Mouse (Mus musculus) embryonic facial prominence, embryonic 15.5 days (tissue): ENCODE measurements around the gene Ptprd. TPM values are rescaled to one million over a fixed set of nuclear protein-coding genes. Genes with fewer than 3 reads are reported as not detected.

Experiments
- ATAC-seq: fragments of 200-750 bp; cut with Nextera tagmentation; 2 replicates; pipeline ENCODE4 v1.8.0; 2017; ENCODE audit warnings: low read depth, moderate TSS enrichment; ENCODE audit not compliant: insufficient number of reproducible peaks, low FRiP score, low TSS enrichment
- H3K27ac ChIP-seq: fragments of 300-500 bp; sonication (generic); replicated peaks from 2 replicates; pipeline ENCODE4 v1.5.1; 2015; ENCODE audit warnings: mild to moderate bottlenecking, inconsistent platforms
- H3K27me3 ChIP-seq: fragments of 300-500 bp; sonication (generic); 2 replicates; pipeline ENCODE4 v1.6.1; 2015; ENCODE audit warnings: inconsistent platforms
- H3K36me3 ChIP-seq: fragments of 300-500 bp; sonication (generic); 2 replicates; pipeline ENCODE4 v1.6.1; 2015; ENCODE audit warnings: mild to moderate bottlenecking, inconsistent platforms
- H3K4me1 ChIP-seq: fragments of 300-500 bp; sonication (generic); 2 replicates; pipeline ENCODE4 v1.6.1; 2015; ENCODE audit warnings: inconsistent platforms
- H3K4me2 ChIP-seq: fragments of 300-500 bp; sonication (generic); replicated peaks from 2 replicates; pipeline ENCODE4 v1.6.1; 2015; ENCODE audit warnings: mild to moderate bottlenecking, inconsistent platforms
- H3K4me3 ChIP-seq: fragments of 300-500 bp; sonication (generic); replicated peaks from 2 replicates; pipeline ENCODE4 v1.5.1; 2015; ENCODE audit warnings: mild to moderate bottlenecking, inconsistent platforms
- H3K9ac ChIP-seq: fragments of 300-500 bp; sonication (generic); 2 replicates; pipeline ENCODE4 v1.6.1; 2015; ENCODE audit warnings: inconsistent platforms
- H3K9me3 ChIP-seq: fragments of 300-500 bp; sonication (generic); replicated peaks from 2 replicates; pipeline ENCODE4 v1.6.1; 2016; ENCODE audit warnings: inconsistent platforms
- whole genome bisulfite sequencing: fragments of 180-500 bp; shearing (Covaris S2); methylation state at CpG from one replicate; pipeline ENCODE4 v1.1.7; 2015; 5-methylcytosine and 5-hydroxymethylcytosine counted together
- polyA plus RNA-seq: library from polyadenylated mRNA; unstranded; fragments of >200 nt; fragmentation: Nextera tagmentation; extraction: Ambion mirVana; gene quantifications from 2 replicates; pipeline ENCODE4 v1.2.1, GENCODE M21; 2015

Ptprd gene
- polyA plus RNA-seq, 1 experiment from 2014 or later: 33.9 TPM

DNA sequence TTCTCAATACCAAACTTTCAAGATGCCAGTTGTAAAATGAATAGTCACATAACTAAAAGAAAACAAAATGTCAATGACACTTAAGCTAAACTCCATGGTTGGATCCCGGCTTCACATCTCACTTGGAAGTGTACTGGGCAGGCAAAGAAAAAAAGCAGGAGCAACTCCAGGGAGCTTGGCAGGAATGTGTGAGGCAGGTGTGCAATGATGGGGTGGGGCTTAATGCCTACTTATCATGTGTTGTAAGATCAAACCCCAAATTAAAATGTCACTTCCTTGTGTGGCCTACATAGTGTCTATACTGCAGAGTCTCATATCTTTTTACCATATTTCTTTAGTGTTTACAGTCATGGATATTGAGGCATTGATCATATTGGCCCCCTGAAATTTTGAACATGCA, 1873.8 kb downstream of the Ptprd start:
- H3K4me3 ChIP-seq: no peak overlapping the region
- no peaks in the 10 kb centered on the region for H3K9me3 ChIP-seq
- 79% methylated on average over 1 of the region's 1 CpGs for WGBS
- ATAC-seq: no peak
- H3K36me3 ChIP-seq: no peaks in the 10 kb centered on the region
- H3K27me3 ChIP-seq: no peaks in the 10 kb centered on the region
- H3K4me2 ChIP-seq: no peak overlapping the region
- no peaks in the 10 kb centered on the region for H3K4me1 ChIP-seq
- no peak overlapping the region for H3K9ac ChIP-seq
- no peak overlapping the region for H3K27ac ChIP-seq

DNA sequence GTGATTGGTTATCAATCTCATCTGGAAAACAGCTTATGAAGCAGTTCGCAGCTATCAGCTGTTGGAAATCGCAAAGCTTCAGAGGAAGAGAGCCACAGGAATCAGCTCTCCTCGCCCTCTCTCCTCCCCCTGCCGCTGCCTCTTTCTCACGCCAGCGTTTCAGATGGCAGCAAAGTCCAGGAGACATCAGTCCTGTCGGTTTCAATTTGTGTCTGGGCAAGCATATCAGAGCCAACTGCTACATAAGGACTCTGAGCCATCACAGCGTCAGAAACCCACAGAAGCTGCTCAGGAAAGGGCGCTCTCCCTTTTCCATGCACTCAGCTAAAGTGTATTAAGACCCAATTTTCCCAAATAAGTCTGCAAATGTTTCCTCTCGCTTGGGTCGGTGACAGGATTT, 1884.4 kb downstream of the Ptprd start:
- Histone ChIP-seq H3K4me2 (peak overlapping the region; percentile 36), H3K36me3 (no peaks in the 10 kb centered on the region), H3K4me1 (peaks cover 25% of the 10 kb centered on the region), H3K27ac (peak overlapping the region; percentile 36), H3K9ac (no peak overlapping the region), H3K27me3 (no peaks in the 10 kb centered on the region), H3K9me3 (no peaks in the 10 kb centered on the region), H3K4me3 (peak overlapping the region; percentile 17; the same call in 1 of the 2 replicates)
- ATAC-seq: no peak
- WGBS: 20% methylated on average over 11 of the region's 11 CpGs

GRCm38 (mm10) chr4:76325646-76326045, 1886.1 kb downstream of the Ptprd start:
- Histone ChIP-seq H3K36me3 (no peaks in the 10 kb centered on the region), H3K27ac (no peak overlapping the region), H3K9me3 (no peaks in the 10 kb centered on the region), H3K4me3 (no peak overlapping the region), H3K4me2 (no peak overlapping the region), H3K9ac (no peak overlapping the region), H3K4me1 (peaks cover 25% of the 10 kb centered on the region), H3K27me3 (no peaks in the 10 kb centered on the region)
- 78% methylated on average over 3 of the region's 3 CpGs for WGBS
- no peak for ATAC-seq

DNA sequence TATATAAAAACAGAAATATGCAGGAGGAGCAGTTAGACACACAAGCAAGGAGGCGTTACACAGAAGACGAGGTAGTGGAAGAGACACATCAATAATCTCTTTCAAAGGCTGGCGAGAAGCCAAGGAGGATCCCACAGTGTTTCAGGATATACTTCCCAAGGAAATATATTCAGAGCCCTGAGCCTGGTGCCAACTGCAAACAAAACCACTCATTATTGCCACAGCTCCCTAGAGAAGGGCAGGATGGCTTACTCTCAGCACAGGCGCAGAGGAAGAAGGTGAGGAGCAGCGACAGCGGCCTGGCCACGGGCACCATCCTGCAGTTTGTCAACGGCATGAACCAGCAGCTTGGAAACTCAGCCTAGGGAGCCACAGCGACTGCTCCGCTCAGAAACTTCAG, 1886.8 kb downstream of the Ptprd start:
- WGBS: 46% methylated on average over 10 of the region's 10 CpGs
- Histone ChIP-seq H3K4me2 (no peak overlapping the region), H3K27me3 (no peaks in the 10 kb centered on the region), H3K4me1 (peaks cover 25% of the 10 kb centered on the region), H3K36me3 (no peaks in the 10 kb centered on the region), H3K9ac (no peak overlapping the region), H3K9me3 (no peaks in the 10 kb centered on the region), H3K4me3 (no peak overlapping the region), H3K27ac (no peak overlapping the region; the same call in 1 of the 2 replicates)
- no peak; the same call in 1 of the 2 replicates for ATAC-seq

DNA sequence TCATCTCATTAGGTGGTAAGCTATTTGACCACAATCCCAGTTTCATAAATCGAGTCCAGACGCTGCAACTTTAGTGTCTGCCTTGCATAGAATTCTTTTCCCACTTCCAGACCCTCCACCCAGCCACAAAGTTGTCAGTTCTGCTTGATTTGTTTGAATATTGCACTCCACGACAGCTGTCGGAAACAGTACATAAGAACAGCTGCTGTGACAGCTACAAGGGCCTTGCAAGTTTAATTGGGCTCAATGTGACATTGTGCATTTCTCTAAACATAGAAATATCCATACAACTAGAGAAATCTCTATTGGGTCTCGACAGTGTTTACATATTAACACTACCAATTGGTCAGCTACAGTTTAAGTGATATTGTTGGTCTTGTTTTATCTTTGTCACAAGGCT, 1887.3 kb downstream of the Ptprd start:
- H3K9ac ChIP-seq: no peak overlapping the region
- ATAC-seq: no peak
- H3K27ac ChIP-seq: no peak overlapping the region; the same call in 1 of the 2 replicates
- H3K9me3 ChIP-seq: no peaks in the 10 kb centered on the region
- H3K36me3 ChIP-seq: no peaks in the 10 kb centered on the region
- WGBS: 37% methylated on average over 5 of the region's 5 CpGs
- no peaks in the 10 kb centered on the region for H3K27me3 ChIP-seq
- peaks cover 25% of the 10 kb centered on the region for H3K4me1 ChIP-seq
- no peak overlapping the region for H3K4me3 ChIP-seq
- no peak overlapping the region for H3K4me2 ChIP-seq

GRCm38 (mm10) chr4:76319874-76320273, 1891.9 kb downstream of the Ptprd start:
- no peak overlapping the region for H3K4me2 ChIP-seq
- WGBS: 65% methylated on average over 4 of the region's 4 CpGs
- no peak overlapping the region for H3K4me3 ChIP-seq
- no peak overlapping the region for H3K9ac ChIP-seq
- no peaks in the 10 kb centered on the region for H3K9me3 ChIP-seq
- ATAC-seq: peak; percentile 43; the same call in 1 of the 2 replicates
- peaks cover 12% of the 10 kb centered on the region for H3K4me1 ChIP-seq
- no peaks in the 10 kb centered on the region for H3K27me3 ChIP-seq
- H3K36me3 ChIP-seq: 0 out of 2 replicates have a peak, but pooled peaks cover 4% of the 10 kb centered on the region
- no peak overlapping the region; the same call in 1 of the 2 replicates for H3K27ac ChIP-seq

DNA sequence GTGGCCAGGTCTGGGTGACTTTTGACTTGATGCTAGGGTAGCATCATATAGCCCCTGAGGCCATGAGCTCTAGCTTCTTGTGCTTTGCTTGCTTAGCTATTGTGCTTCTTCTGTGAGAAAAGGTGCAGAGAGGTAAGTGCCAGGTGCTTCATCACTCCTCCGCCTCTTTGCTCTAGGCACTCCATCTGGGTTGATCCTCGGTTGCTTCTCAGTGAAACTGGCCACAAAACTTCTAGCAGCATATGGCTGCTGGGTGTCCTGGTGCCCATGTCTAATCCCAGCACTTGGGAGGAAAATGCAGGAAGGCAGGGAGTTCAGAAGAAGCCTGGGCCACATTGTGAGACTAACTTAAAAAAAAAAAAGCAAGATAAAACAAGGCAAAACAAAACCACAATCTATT, 1895.8 kb downstream of the Ptprd start:
- H3K36me3 ChIP-seq: 0 out of 2 replicates have a peak, but pooled peaks cover 4% of the 10 kb centered on the region
- ATAC-seq: no peak
- H3K9ac ChIP-seq: no peak overlapping the region
- no peaks in the 10 kb centered on the region for H3K9me3 ChIP-seq
- no peaks in the 10 kb centered on the region for H3K4me1 ChIP-seq
- no peak overlapping the region for H3K4me3 ChIP-seq
- 73% methylated on average over 2 of the region's 2 CpGs for WGBS
- no peak overlapping the region for H3K27ac ChIP-seq
- H3K4me2 ChIP-seq: no peak overlapping the region
- H3K27me3 ChIP-seq: no peaks in the 10 kb centered on the region

DNA sequence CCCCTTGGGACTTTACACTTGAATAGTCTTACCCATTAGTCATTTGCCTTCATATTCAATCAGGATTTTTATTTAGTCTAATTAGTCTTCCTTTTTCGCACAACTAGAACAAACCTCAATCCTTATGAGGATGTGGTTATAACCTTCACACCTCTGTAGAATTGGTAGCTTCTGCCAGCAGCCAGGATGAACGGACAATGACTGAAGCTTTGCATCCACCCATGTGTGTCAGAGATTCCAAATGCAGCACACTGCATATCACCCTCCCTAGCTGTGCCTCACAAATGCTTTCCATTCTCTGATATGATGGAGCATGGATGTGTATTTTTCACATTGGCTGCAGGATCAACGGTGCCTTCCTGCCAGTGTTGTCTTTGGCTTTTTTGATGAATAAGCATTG, 1898.0 kb downstream of the Ptprd start:
- no peak for ATAC-seq
- H3K27ac ChIP-seq: no peak overlapping the region
- no peaks in the 10 kb centered on the region for H3K27me3 ChIP-seq
- WGBS: 75% methylated on average over 3 of the region's 3 CpGs
- H3K36me3 ChIP-seq: 0 out of 2 replicates have a peak, but pooled peaks cover 4% of the 10 kb centered on the region
- no peaks in the 10 kb centered on the region for H3K4me1 ChIP-seq
- no peak overlapping the region for H3K4me3 ChIP-seq
- H3K9me3 ChIP-seq: no peaks in the 10 kb centered on the region
- no peak overlapping the region for H3K4me2 ChIP-seq
- H3K9ac ChIP-seq: no peak overlapping the region

GRCm38 (mm10) chr4:76312593-76312992, 1899.2 kb downstream of the Ptprd start:
- Histone ChIP-seq H3K36me3 (0 out of 2 replicates have a peak, but pooled peaks cover 4% of the 10 kb centered on the region), H3K9me3 (no peaks in the 10 kb centered on the region), H3K4me3 (no peak overlapping the region), H3K4me1 (no peaks in the 10 kb centered on the region), H3K9ac (no peak overlapping the region), H3K27ac (no peak overlapping the region), H3K4me2 (no peak overlapping the region), H3K27me3 (no peaks in the 10 kb centered on the region)
- 94% methylated on average over 3 of the region's 3 CpGs for WGBS
- ATAC-seq: no peak

- Histone ChIP-seq H3K27ac (no peak overlapping the region), H3K9me3 (no peaks in the 10 kb centered on the region), H3K36me3 (no peaks in the 10 kb centered on the region), H3K4me2 (no peak overlapping the region), H3K9ac (no peak overlapping the region), H3K4me3 (no peak overlapping the region), H3K27me3 (no peaks in the 10 kb centered on the region), H3K4me1 (no peaks in the 10 kb centered on the region)
- no peak for ATAC-seq
- 60% methylated on average over 5 of the region's 5 CpGs for WGBS
Measured at GRCm38 (mm10) chr4:76305987-76306386, 1905.8 kb downstream of the Ptprd start.

GRCm38 (mm10) chr4:76297375-76297774, 1914.4 kb downstream of the Ptprd start:
- Histone ChIP-seq H3K9ac (no peak overlapping the region), H3K27me3 (no peaks in the 10 kb centered on the region), H3K27ac (no peak overlapping the region), H3K36me3 (no peaks in the 10 kb centered on the region), H3K4me3 (no peak overlapping the region), H3K4me2 (no peak overlapping the region), H3K9me3 (no peaks in the 10 kb centered on the region), H3K4me1 (peaks cover 3% of the 10 kb centered on the region; the same call in 1 of the 2 replicates)
- WGBS: 43% methylated on average over 3 of the region's 3 CpGs
- ATAC-seq: no peak

- WGBS: 61% methylated on average over 8 of the region's 8 CpGs
- Histone ChIP-seq H3K4me3 (no peak overlapping the region), H3K4me2 (no peak overlapping the region), H3K9me3 (no peaks in the 10 kb centered on the region), H3K36me3 (no peaks in the 10 kb centered on the region), H3K27ac (no peak overlapping the region), H3K4me1 (peaks cover 13% of the 10 kb centered on the region), H3K27me3 (no peaks in the 10 kb centered on the region), H3K9ac (no peak overlapping the region)
- ATAC-seq: no peak
Measured at GRCm38 (mm10) chr4:76292733-76293357, 1918.9 kb downstream of the Ptprd start.
